Comparison of ENCODE assay signal across 12 mouse cellular contexts in the genomic region with DNA sequence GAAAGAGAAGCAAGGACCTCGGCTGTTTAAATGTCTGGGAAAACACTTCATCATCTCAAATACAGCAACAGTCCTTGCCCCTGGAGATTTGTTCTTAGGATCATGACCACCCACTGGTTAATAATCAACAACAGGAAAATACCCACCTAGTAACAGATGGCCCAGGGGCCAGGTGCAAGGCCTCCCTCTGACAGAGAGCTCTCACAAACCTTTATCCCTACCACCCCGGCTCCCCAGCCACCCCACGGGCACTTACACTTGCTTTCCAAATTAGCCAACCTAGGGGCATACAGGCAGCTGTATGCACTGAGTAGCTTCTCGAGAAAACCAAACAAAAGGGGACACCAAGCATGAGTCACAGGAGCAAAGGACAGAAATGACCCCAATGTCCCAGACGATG.
"Had no signal": no experiment of that assay in that cellular context is flagged by ENCODE, and none has a peak within 500 bp of the region (broad histone marks: within the 10 kb centered on the region; RNA-seq: fewer than 3 reads in every experiment).

No protein-coding gene starts in this region.

- ATAC-seq: midbrain, embryonic 15.5 days had no signal

- DNase-seq: liver; lung, adult 2 months; lung, postnatal 10 days; lung, postnatal 4 days; thymus, postnatal 36 days had no signal

- H3K27me3 ChIP-seq: hindbrain, embryonic 15.5 days; midbrain, embryonic 15.5 days; neural tube, embryonic 12.5 days had no signal

- H3K27ac ChIP-seq: hindbrain, embryonic 15.5 days; left cerebral cortex, adult 2 months; limb, embryonic 12.5 days; liver, embryonic 14.5 days; midbrain, embryonic 15.5 days; neural tube, embryonic 12.5 days had no signal

- H3K4me1 ChIP-seq: midbrain, embryonic 15.5 days; neural tube, embryonic 12.5 days had no signal

- H3K4me2 ChIP-seq: hindbrain, embryonic 15.5 days; limb, embryonic 12.5 days; midbrain, embryonic 11.5 days; midbrain, embryonic 15.5 days; neural tube, embryonic 12.5 days had no signal

- H3K9me3 ChIP-seq: hindbrain, embryonic 15.5 days; limb, embryonic 12.5 days; midbrain, embryonic 15.5 days; neural tube, embryonic 12.5 days had no signal

- H3K36me3 ChIP-seq: hindbrain, embryonic 15.5 days; limb, embryonic 12.5 days; midbrain, embryonic 15.5 days; neural tube, embryonic 12.5 days had no signal

- H3K4me3 ChIP-seq: hindbrain, embryonic 15.5 days; left cerebral cortex, adult 2 months; limb, embryonic 12.5 days; midbrain, embryonic 15.5 days; neural tube, embryonic 12.5 days had no signal

- H3K9ac ChIP-seq: hindbrain, embryonic 15.5 days; limb, embryonic 12.5 days; liver, embryonic 14.5 days; midbrain, embryonic 15.5 days; neural tube, embryonic 12.5 days had no signal
